Mouse (Mus musculus): ENCODE results near the gene Slc35c2. TPM values are rescaled to one million over a fixed set of nuclear protein-coding genes. Genes with fewer than 3 reads are reported as not detected.

Slc35c2 gene
- total RNA-seq (2014; rRNA removed) = 89.6 and 98.9 TPM in 2 replicates
- polyA plus RNA-seq (2015; fragmentation: Nextera tagmentation; extraction: Ambion mirVana) = 68.7 and 69.3 TPM in 2 replicates

GRCm38 (mm10) chr2:165287202-165287984 is at the start of gene Slc35c2:
Gene Slc35c2 (minus strand): TSS chr2:165287869.
- Histone ChIP-seq H3K27me3 (ENCODE audit: insufficient read depth, low read length) (no peaks in the 10 kb centered on the region), H3K4me3 (ENCODE audit: low read depth, low read length) (peak within 1 kb of the TSS; percentile 58), H3K36me3 (ENCODE audit: insufficient read depth, low read length) (peaks cover 34% of the 10 kb centered on the region), H3K9ac (replicated peaks; ENCODE audit: low read length, poor library complexity, severe bottlenecking) (peak within 1 kb of the TSS; percentile 58), H3K4me1 (ENCODE audit: insufficient read depth, low read length) (peaks cover 17% of the 10 kb centered on the region), H3K9me3 (ENCODE audit: low read length) (no peaks in the 10 kb centered on the region), H3K27ac (ENCODE audit: low read depth, low read length) (peak within 1 kb of the TSS; percentile 83), H3K4me2 (ENCODE audit: low read depth, low read length, poor library complexity, severe bottlenecking) (peak within 1 kb of the TSS; percentile 95)
- whole genome bisulfite sequencing = 1% methylated on average over 49 of the region's 49 CpGs
- ATAC-seq (ENCODE audit: low FRiP score) = peak; percentile 92
- peak; percentile 62 for TF ChIP-seq CTCF (IDR thresholded peaks at IDR 0.05)
- peak; percentile 95 for DNase-seq (ENCODE audit: low spot score)

GRCm38 (mm10) chr2:165337191-165337590 is 49.5 kb upstream of the Slc35c2 start:
- H3K4me3 ChIP-seq (ENCODE audit: low read depth, low read length) = no peak overlapping the region
- TF ChIP-seq CTCF (IDR thresholded peaks at IDR 0.05) = peak; percentile 69

GRCm38 (mm10) chr2:165332610-165333210 is 45.0 kb upstream of the Slc35c2 start:
- 0 out of 2 replicates have a peak, but pooled peaks cover 2% of the 10 kb centered on the region for H3K4me1 ChIP-seq (ENCODE audit: insufficient read depth, low read length)
- no peaks in the 10 kb centered on the region for H3K36me3 ChIP-seq (ENCODE audit: insufficient read depth, low read length)
- WGBS = 42% methylated on average over 14 of the region's 14 CpGs
- no peaks in the 10 kb centered on the region for H3K27me3 ChIP-seq (ENCODE audit: insufficient read depth, low read length)
- TF ChIP-seq CTCF (IDR thresholded peaks at IDR 0.05) = no peak
- no peak overlapping the region for H3K4me2 ChIP-seq (ENCODE audit: low read depth, low read length, poor library complexity, severe bottlenecking)
- H3K4me3 ChIP-seq (ENCODE audit: low read depth, low read length) = no peak overlapping the region
- ATAC-seq (ENCODE audit: low FRiP score) (no peak), DNase-seq (ENCODE audit: low spot score) (no peak)
- no peaks in the 10 kb centered on the region for H3K9me3 ChIP-seq (ENCODE audit: low read length)
- H3K9ac ChIP-seq (replicated peaks; ENCODE audit: low read length, poor library complexity, severe bottlenecking) = no peak overlapping the region
- H3K27ac ChIP-seq (ENCODE audit: low read depth, low read length) = no peak overlapping the region

More at GRCm38 (mm10) chr2:165337191-165337590, 49.5 kb upstream of the Slc35c2 start:
- Histone ChIP-seq H3K4me1 (ENCODE audit: insufficient read depth, low read length) (no peaks in the 10 kb centered on the region), H3K27me3 (ENCODE audit: insufficient read depth, low read length) (no peaks in the 10 kb centered on the region), H3K36me3 (ENCODE audit: insufficient read depth, low read length) (no peaks in the 10 kb centered on the region), H3K4me2 (ENCODE audit: low read depth, low read length, poor library complexity, severe bottlenecking) (no peak overlapping the region), H3K27ac (ENCODE audit: low read depth, low read length) (no peak overlapping the region), H3K9me3 (ENCODE audit: low read length) (no peaks in the 10 kb centered on the region), H3K9ac (replicated peaks; ENCODE audit: low read length, poor library complexity, severe bottlenecking) (no peak overlapping the region)
- DNase-seq (ENCODE audit: low spot score) (peak; percentile 59), ATAC-seq (ENCODE audit: low FRiP score) (no peak)
- 7% methylated on average over 3 of the region's 3 CpGs for WGBS

GRCm38 (mm10) chr2:165329703-165330102 is 42.0 kb upstream of the Slc35c2 start:
- peaks cover 10% of the 10 kb centered on the region; the same call in 1 of the 2 replicates for H3K4me1 ChIP-seq (ENCODE audit: insufficient read depth, low read length)
- ATAC-seq (ENCODE audit: low FRiP score) = no peak
- H3K9me3 ChIP-seq (ENCODE audit: low read length) = no peaks in the 10 kb centered on the region
- no peaks in the 10 kb centered on the region for H3K36me3 ChIP-seq (ENCODE audit: insufficient read depth, low read length)
- H3K27ac ChIP-seq (ENCODE audit: low read depth, low read length) = no peak overlapping the region
- no peak overlapping the region for H3K4me2 ChIP-seq (ENCODE audit: low read depth, low read length, poor library complexity, severe bottlenecking)
- no peak for DNase-seq (ENCODE audit: low spot score)
- no peak overlapping the region for H3K4me3 ChIP-seq (ENCODE audit: low read depth, low read length)
- 58% methylated on average over 3 of the region's 3 CpGs for WGBS
- H3K27me3 ChIP-seq (ENCODE audit: insufficient read depth, low read length) = no peaks in the 10 kb centered on the region
- H3K9ac ChIP-seq (replicated peaks; ENCODE audit: low read length, poor library complexity, severe bottlenecking) = no peak overlapping the region
- TF ChIP-seq CTCF (IDR thresholded peaks at IDR 0.05) = no peak

GRCm38 (mm10) chr2:165328746-165329145 is 41.1 kb upstream of the Slc35c2 start:
- no peaks in the 10 kb centered on the region for H3K9me3 ChIP-seq (ENCODE audit: low read length)
- peaks cover 14% of the 10 kb centered on the region; the same call in 1 of the 2 replicates for H3K4me1 ChIP-seq (ENCODE audit: insufficient read depth, low read length)
- no peak for ATAC-seq (ENCODE audit: low FRiP score)
- WGBS = 81% methylated on average over 5 of the region's 5 CpGs
- H3K27me3 ChIP-seq (ENCODE audit: insufficient read depth, low read length) = no peaks in the 10 kb centered on the region
- H3K36me3 ChIP-seq (ENCODE audit: insufficient read depth, low read length) = no peaks in the 10 kb centered on the region
- no peak for DNase-seq (ENCODE audit: low spot score)
- no peak overlapping the region for H3K4me3 ChIP-seq (ENCODE audit: low read depth, low read length)
- H3K9ac ChIP-seq (replicated peaks; ENCODE audit: low read length, poor library complexity, severe bottlenecking) = no peak overlapping the region
- TF ChIP-seq CTCF (IDR thresholded peaks at IDR 0.05) = no peak
- no peak overlapping the region for H3K27ac ChIP-seq (ENCODE audit: low read depth, low read length)
- H3K4me2 ChIP-seq (ENCODE audit: low read depth, low read length, poor library complexity, severe bottlenecking) = no peak overlapping the region

GRCm38 (mm10) chr2:165327386-165327785 is 39.7 kb upstream of the Slc35c2 start:
- ATAC-seq (ENCODE audit: low FRiP score) (no peak), DNase-seq (ENCODE audit: low spot score) (peak; percentile 53)
- peak overlapping the region; percentile 75 for H3K4me2 ChIP-seq (ENCODE audit: low read depth, low read length, poor library complexity, severe bottlenecking)
- peak overlapping the region; percentile 77; the same call in 1 of the 2 replicates for H3K4me3 ChIP-seq (ENCODE audit: low read depth, low read length)
- no peaks in the 10 kb centered on the region for H3K9me3 ChIP-seq (ENCODE audit: low read length)
- peaks cover 14% of the 10 kb centered on the region; the same call in 1 of the 2 replicates for H3K4me1 ChIP-seq (ENCODE audit: insufficient read depth, low read length)
- TF ChIP-seq CTCF (IDR thresholded peaks at IDR 0.05) = no peak
- H3K27ac ChIP-seq (ENCODE audit: low read depth, low read length) = peak overlapping the region; percentile 97
- 28% methylated on average over 7 of the region's 7 CpGs for WGBS
- no peaks in the 10 kb centered on the region for H3K27me3 ChIP-seq (ENCODE audit: insufficient read depth, low read length)
- H3K36me3 ChIP-seq (ENCODE audit: insufficient read depth, low read length) = no peaks in the 10 kb centered on the region
- H3K9ac ChIP-seq (replicated peaks; ENCODE audit: low read length, poor library complexity, severe bottlenecking) = peak overlapping the region; percentile 76; the same call in 1 of the 2 replicates
